Mouse (Mus musculus) lung, postnatal 36 days (tissue): ENCODE measurements at regions not wholly inside any gene's neighbourhood (a gene's known extent, or its start where the extent isn't known, plus 50 kb on each side); places are given as distances from the start of the nearest gene placed in this dataset.
"Not testable (repeated sequence)": the region's sequence is repeated elsewhere in the genome, so short reads cannot be mapped to it uniquely, and the experiment has no call there.

Experiments used
- DNase-seq: peaks from one replicate; pipeline ENCODE4 v3.0.0; 2022; ENCODE audit warnings: mixed read lengths

GRCm38 (mm10) chr11:20390622-20391021, 58.1 kb upstream of the Slc1a4 start:
- DNase-seq: no peak

GRCm38 (mm10) chr11:20393302-20393701, 60.8 kb upstream of the Slc1a4 start:
- not testable (repeated sequence) for DNase-seq

- not testable (repeated sequence) for DNase-seq
Measured at GRCm38 (mm10) chr11:20393807-20394206, 61.3 kb upstream of the Slc1a4 start.

GRCm38 (mm10) chr11:20395848-20396203, 63.3 kb upstream of the Slc1a4 start:
- no peak for DNase-seq

GRCm38 (mm10) chr11:20396204-20396848, 63.8 kb upstream of the Slc1a4 start:
- DNase-seq: peak; percentile 63

- no peak for DNase-seq
Measured at GRCm38 (mm10) chr11:20396884-20397283, 64.4 kb upstream of the Slc1a4 start.

GRCm38 (mm10) chr11:20400302-20401234, 68.1 kb upstream of the Slc1a4 start:
- peak; percentile 82 for DNase-seq

GRCm38 (mm10) chr11:20403456-20403855, 70.9 kb upstream of the Slc1a4 start:
- DNase-seq: peak; percentile 39

GRCm38 (mm10) chr11:20404476-20404875, 72.0 kb upstream of the Slc1a4 start:
- DNase-seq: no peak

GRCm38 (mm10) chr11:20418141-20418540, 85.6 kb upstream of the Slc1a4 start:
- DNase-seq: no peak

- no peak for DNase-seq
Measured at GRCm38 (mm10) chr11:20420876-20421275, 88.4 kb upstream of the Slc1a4 start.

GRCm38 (mm10) chr11:20436057-20436456, 103.5 kb upstream of the Slc1a4 start:
- DNase-seq: no peak

GRCm38 (mm10) chr11:20442476-20442875, 100.6 kb upstream of the Sertad2 start:
- DNase-seq: no peak

GRCm38 (mm10) chr11:20445061-20445902, 97.8 kb upstream of the Sertad2 start:
- DNase-seq: no peak

GRCm38 (mm10) chr11:20445903-20446264, 97.2 kb upstream of the Sertad2 start:
- DNase-seq: peak; percentile 75

GRCm38 (mm10) chr11:20452901-20453300, 90.2 kb upstream of the Sertad2 start:
- no peak for DNase-seq

GRCm38 (mm10) chr11:20453786-20454185, 89.3 kb upstream of the Sertad2 start:
- peak; percentile 16 for DNase-seq

GRCm38 (mm10) chr11:20455085-20455864, 87.8 kb upstream of the Sertad2 start:
- DNase-seq: peak; percentile 84

- no peak for DNase-seq
Measured at GRCm38 (mm10) chr11:20455865-20456648, 87.0 kb upstream of the Sertad2 start.

- no peak for DNase-seq
Measured at GRCm38 (mm10) chr11:20459140-20459539, 83.9 kb upstream of the Sertad2 start.

- DNase-seq: no peak
Measured at GRCm38 (mm10) chr11:20460501-20460921, 82.5 kb upstream of the Sertad2 start.
